Mouse (Mus musculus): ENCODE data around the gene Gabpb1.
A peak's percentile ranks its signal among the peaks of the same experiment; 100 is the strongest.
"Not testable (repeated sequence)": the region's sequence is repeated elsewhere in the genome, so short reads cannot be mapped to it uniquely, and the experiment has no call there.

Gabpb1 gene

DNA sequence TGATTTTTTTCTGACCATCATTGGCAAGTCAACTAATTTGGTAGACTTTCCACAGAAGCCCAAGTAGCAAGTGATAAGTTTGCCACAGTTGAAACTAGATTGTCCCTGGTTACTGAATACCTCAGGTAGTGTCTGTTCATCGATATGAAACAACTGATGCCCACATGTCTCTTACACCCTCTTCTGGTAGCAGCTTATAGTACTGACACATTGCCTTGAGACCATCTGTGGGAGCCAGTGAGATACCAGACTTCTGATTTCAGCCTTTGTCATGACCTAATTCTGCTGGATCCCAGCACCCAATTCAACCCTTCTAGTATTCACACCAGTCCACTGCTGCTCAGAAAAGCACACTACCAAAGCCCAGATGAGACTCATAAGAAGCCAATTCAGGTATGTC lies 31.4 kb downstream of the Gabpb1 start:
- DNase-seq (ENCODE audit: low read depth, low spot score) = no peak

DNA sequence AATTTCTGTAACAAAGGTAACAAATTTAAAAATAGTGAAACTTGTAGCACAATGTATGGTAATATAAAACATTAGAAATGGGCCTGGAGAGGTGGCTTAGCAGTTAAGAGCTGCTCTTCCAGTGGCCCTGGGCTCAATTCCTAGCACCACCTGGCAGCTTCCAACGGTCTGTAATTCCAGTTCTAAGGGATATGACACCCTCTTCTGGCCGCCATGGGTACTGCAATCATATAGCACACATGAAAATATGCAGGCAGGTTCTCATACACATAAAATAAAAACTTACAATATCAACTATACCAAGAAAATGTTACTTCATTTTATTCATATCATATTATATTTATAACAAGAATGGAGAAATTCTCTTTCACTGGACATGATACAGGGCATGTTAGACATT lies 35.8 kb downstream of the Gabpb1 start:
- DNase-seq (ENCODE audit: low read depth, low spot score) = peak; percentile 46

DNA sequence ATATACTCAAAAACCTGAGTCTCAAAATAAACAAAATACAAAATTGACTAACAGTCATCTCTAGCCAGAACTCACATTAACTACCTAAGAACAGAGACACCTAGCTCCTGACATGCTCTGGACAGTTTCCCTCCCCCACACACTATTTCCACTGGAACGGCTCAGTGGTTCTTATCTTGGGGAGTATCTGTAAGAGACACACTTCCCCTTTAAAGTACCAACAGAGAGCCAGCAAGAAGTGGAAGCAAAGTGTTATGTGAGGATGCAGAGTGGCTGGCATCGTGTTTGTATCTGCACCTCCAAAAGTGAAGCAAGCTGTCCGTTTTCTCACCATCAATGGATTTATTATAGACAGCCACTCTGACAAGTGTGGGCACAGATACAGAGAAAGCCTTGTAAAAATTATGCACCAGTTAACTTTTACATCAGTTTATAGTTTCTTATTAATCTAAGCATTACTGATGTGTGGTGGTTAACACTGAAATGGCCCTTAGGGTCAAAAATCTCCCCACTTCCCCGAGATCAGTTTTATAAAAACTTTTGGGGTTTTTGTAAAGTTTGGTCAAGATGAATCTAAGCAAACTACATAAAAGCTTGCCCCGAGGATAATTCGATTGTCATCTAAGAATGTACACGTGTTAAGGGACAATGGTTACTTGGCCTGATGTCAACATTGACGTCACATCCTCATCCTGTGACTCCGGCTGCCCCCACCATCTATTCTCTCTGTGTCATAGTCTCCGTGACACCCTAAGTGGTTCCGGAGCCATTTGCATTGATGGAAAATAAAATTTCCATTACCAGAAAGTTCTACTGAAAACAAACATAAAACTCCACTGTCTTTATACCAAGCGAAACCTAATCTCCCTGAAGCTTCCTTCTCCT lies 40.0 kb downstream of the Gabpb1 start:
- DNase-seq (ENCODE audit: low read depth, low spot score) = no peak

DNA sequence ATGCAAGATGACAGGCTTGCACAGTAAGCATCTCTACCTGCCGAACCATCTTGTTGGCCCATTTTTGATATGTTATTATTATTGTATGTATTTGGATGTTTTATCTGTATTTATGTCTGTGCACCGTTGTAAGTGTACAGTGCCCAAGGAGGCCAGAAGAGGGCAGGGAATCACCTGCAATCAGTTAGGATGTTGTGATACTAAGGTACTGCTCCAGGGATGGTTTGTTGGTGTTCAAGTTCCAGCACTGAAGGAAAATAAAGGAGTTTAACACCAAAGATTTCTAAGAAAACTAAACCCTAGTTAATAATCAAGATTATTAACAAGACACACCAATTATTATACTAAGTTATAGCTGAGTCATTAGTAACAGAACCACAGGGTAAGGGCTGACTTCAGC lies 43.0 kb downstream of the Gabpb1 start:
- DNase-seq (ENCODE audit: low read depth, low spot score) = no peak

DNA sequence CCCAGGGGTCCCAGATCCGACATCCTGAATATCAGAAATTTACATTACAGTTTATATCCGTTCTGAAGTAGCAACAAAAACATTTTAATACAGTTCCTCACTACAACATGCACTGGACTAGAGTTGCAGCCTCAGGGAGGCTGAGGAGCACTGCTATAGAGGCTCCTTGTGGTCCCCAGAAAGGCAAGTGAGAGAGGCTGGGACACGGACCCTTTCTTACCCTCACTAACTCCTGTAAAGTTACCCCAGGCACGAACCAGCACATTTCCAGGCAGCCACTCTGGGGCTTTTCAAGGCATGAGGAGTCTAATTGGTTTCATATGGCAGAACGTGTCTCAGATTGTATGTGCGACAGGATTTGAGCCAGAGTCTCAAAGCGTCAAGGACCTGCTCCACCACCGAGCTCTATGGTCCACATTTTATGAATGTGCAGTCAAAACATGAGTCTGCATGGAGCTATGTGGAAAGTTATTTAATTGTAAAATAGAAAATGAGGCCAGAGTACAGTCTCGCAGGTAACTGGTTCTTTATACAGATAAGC lies 47.6 kb downstream of the Gabpb1 start:
- no peak for DNase-seq (ENCODE audit: low read depth, low spot score)

DNA sequence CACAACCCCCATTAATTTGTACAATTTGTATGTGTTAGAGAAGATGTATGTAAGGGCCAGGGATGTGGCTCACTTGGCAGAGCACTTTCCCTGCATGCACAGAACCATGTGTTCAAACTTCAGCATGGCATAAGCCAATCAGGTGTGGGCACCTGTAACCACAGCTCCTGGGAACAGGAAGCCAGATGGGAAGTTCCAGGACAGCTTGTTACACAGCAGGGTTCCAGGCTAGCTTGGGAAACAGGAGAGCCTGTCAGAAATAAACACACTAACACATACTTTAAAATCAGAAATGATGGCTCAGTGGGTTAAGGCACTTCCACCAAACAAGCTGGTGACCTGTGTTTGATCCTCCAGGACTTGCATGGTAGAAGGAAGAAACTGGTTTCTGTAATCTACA lies 53.0 kb downstream of the Gabpb1 start:
- no peak for DNase-seq (ENCODE audit: low read depth, low spot score)

DNA sequence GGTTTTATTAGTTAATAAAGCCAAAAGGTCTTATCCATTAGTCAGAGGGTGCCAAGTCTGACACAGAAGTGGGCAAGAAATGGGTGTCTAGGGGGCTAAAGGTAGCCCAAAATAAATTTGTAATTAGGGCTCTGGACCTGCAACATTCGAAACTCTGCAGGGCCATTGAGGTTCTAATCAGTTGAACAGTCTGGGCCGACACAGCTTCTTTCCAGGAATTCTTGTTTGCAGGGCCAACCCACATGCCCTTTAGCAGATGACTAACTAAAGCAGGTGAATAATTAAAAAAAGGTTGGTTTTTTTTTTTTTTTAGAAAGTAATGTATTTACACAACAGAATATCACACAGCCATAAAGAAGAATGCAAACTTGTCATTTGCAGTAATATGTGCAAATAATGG lies 53.7 kb downstream of the Gabpb1 start:
- no peak for DNase-seq (ENCODE audit: low read depth, low spot score)

DNA sequence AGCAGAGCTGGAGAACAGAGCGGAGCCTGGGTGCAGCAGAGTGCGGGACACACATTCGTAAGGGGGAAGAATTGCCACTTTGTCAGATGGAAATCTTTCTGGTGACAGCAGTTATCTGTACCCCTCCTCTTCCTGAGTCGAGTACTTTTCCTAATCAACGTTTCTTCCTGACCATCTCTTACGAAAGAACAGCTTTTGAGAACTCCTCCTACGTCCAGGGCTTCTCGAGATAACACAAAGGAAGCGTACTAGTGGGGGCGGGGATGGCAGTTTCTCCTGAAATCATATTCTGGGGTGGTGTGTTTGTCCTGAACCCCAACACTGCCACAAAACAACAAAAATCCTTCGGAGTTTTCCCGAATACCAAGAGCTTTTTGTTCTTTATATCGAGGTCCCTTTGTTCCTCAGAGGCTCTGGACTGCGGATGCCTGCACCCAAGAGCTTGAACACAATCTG lies 56.9 kb downstream of the Gabpb1 start, which contains the start of gene Hdc:
Gene Hdc (minus strand): TSS at position 51 of the 456 bp plus-strand sequence.
- DNase-seq (ENCODE audit: low read depth, low spot score) = no peak

DNA sequence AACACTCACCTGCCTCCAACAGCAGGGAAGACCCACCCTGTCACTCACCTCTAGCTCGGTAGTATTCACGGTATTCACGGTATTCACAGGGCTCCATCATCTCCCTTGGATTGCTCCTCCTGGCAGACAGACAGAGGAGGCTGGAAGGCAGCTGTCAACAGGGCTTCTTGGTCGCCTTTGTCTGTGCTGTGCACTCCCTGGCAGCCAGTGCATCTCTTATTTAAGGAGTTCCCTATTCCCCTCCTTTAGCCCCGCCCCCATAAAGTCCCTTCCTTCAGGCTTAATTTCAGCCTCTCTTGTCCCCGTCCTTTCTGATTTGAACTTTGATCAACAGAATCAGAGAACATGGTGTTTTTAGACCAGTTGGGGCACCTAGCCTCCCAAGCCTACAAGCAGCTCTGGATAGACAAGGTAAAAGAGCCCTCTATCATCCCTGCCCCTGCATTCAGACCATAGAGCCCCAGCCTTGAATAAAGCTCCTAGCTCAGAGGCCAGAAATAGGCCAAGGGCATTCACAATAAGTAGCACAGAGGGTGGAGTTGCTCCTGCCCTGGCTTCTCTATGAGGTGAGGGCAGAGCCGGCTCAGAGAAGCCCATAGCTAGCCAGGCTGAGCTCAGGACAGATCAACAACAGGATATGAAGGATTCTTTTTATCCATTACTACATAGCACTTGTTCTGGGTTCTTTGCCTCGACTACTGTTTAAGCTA lies 57.5 kb downstream of the Gabpb1 start:
- DNase-seq (ENCODE audit: low read depth, low spot score) = no peak

DNA sequence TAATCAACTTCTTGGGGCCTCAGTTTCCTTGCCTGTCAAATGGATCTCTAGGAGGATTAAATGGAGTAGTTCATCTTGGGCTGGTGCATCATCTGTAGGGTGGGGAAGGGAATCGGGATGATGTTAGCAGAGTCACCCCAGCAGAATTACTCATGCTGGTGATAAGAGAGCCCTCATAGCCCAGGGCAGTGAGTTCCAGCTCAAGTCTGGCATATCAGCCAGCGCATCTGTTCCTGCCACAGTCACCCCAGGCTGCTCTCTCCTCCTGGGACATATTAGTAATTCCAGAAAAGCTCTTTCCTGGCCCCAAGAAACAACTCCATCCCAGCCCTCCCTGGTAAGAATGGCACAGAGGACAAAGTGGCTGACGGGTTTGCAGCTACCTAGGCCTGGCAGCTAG lies 60.8 kb downstream of the Gabpb1 start:
- no peak for DNase-seq (ENCODE audit: low read depth, low spot score)

DNA sequence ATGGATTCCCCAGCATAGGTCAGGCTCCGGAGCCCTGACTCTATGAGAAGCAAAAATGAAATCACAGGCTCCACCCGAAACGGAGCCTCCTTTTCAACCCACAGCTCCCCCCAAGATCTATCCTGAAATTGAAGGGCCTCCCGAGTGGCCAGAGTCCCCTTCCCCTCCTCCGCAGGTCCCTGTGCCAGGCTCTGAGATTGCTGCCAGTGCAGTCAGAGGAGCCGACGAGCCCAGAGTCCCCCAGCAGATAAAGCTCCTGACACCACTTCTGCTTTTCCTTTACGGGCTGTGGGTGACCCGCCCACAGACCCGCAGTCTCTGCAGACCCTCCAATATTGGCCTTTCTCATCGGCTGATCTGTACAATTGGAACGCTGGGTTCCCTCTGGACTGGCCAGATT lies 66.5 kb downstream of the Gabpb1 start:
- not testable (repeated sequence) for DNase-seq (ENCODE audit: low read depth, low spot score)

DNA sequence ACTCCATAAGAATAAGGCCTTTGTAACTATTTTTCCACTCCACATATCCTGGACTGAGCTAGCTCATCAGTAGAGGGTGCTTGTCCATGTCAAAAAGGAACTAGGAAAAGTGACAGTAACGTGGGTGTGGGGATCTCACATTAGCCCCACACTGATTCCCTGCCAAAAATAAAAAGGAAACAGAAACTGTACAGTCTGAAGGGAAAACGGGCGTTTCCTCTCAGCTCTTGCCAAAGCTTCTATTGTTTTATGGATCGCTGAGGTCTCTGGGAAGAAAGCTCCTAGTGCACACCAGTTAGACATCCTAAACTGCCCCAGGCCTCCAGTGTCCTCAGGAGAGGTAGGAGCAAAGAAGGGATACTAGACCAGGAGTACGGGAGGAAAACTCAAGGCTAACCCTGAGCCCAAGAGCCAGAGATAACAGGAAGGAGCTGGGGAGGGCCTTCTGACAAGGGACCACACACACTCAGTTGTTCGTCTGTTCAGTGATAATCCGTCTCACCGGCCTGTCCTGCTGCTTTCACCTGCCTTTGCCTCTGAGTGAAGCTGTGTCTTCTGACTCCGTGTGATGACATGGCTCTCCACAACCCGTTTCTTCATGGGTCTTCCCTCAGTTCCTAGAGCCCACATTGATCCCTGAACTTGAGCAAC lies 68.5 kb downstream of the Gabpb1 start:
- no peak for DNase-seq (ENCODE audit: low read depth, low spot score)

DNA sequence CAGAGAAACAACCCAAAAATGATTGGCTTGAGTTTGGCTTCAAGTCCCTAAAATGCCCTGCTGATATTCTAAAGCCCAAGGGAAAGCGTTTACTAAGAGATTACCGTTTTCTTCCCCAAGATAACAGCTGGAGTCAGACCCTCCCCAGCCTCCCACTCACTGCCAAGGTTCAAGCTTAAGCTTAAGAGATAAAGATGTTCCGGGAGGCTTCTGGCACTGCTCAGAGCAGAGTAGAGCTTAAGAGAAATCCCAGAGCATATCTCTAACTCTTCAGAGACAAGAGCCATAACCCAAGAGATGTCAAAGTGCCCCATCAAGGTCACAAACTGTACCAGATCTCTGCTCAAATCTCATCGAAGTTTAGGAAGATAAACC lies 69.5 kb downstream of the Gabpb1 start:
- DNase-seq (ENCODE audit: low read depth, low spot score) = no peak

DNA sequence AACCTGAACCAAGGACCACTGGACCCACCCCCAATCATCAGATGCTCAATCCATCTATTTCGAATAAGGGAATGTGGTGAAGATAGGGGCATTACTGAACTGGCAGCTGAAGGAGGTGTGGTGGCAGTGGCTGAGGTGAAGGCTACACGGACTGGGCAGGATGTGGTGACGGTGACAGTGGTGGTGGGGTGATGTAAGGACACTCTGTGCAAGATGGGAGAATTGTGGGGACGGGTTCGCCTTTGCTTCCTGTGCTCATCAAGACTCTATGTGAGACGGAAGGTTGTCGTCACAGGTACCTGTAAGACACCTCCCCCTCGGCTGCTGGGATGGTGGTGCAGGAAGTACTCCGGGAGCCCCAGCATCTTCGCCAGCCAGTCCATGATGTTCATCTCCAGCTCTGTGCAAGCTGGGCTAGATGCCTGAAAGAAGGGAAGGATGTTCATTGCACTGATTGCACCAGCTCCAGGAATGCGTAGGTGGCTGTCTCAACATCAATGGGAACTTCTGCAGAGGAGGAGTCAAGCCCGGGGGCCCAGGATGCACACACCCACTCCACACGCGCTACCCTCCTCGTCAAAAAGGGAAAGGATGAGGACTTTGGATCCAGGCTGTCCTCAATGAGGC lies 70.0 kb downstream of the Gabpb1 start:
- DNase-seq (ENCODE audit: low read depth, low spot score) = no peak

DNA sequence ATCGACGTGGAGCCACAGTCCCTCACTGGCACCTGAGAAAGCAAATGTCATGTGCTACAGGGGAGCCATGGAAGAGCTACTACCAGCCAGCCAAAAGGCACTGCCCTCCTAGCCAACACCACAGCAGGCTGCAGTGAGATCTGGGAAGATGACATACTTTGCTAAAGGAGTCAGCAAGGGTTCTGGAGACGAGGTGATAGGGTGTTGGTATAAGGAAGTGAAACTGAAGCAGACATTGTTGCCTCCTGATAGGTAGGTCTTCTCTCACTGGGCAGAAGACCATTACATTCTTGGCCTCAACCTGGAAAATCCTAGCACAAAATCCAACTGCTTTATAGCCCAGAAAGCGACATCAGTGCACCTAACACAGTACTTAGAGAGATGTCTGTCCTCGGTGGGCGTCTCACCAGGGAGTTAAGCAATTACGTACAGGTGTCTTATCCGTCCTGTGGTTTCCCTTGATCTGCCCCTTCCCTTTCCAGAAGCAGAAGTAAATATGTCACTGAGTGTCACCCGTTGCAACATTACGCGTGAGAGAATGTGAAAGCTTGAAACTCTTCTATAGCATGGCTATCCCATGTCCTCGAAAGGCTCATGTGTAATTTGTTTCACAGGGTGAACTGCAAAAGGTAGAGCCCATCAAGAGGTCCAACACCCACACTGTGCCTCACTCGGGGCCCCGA lies 74.1 kb downstream of the Gabpb1 start:
- no peak for DNase-seq (ENCODE audit: low read depth, low spot score)

DNA sequence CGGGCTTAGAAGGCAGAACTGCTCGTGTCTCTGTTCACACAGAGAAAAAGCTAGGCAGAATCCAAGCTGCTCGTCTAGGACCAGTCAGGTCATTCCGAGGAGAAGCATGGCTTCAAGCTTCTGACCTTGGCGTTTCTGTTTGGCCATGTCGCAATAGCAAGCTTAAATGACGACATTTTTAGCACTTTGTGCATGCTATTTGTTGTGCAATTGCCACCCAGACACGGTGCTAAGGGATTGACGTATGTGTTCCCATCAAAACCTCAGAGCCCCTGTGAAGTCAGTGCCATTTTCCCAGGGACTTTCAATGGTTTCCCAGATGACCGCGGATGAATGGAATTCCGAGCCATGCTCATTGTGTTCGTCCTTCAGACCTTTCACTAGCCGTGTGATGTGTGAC lies 75.6 kb downstream of the Gabpb1 start:
- no peak for DNase-seq (ENCODE audit: low read depth, low spot score)

DNA sequence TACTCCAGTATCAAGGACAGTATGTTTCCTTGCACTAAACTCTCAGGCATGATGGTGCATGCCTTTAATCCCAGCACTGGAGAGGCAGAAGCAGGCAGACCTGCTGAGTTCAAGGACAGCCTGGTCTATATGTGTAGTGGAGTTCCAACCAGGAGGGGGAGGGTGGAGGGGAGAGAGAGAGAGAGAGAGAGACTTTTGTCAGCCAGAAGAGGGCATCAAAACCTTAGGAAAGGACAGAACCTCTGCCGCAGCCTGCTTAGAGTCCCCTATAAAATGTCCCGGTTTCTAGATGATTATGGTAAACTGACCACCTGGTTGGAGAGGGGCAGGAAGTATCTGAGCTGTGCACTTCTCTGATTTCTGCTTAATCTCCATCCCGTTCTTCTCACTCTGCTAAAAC lies 77.1 kb downstream of the Gabpb1 start:
- no peak for DNase-seq (ENCODE audit: low read depth, low spot score)

DNA sequence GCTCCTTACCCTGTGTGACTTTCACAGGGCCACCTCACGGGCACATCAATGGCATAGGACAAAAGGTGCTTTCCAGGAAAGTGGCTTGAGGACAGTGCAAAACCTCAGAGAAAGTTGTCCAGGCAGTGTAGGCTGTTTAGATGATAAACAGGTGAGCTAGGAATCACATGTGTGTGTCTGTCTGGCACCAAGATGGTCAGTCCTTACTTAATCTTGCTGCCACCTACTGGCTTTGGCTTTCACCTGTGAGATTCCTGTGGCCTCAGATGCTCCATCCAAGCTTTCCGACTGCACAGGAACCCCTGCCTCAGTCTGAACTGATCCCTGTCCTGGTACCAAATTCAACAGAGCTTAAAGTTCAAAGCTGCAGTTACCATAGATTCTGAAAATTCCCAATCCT lies 77.8 kb downstream of the Gabpb1 start:
- DNase-seq (ENCODE audit: low read depth, low spot score) = no peak

DNA sequence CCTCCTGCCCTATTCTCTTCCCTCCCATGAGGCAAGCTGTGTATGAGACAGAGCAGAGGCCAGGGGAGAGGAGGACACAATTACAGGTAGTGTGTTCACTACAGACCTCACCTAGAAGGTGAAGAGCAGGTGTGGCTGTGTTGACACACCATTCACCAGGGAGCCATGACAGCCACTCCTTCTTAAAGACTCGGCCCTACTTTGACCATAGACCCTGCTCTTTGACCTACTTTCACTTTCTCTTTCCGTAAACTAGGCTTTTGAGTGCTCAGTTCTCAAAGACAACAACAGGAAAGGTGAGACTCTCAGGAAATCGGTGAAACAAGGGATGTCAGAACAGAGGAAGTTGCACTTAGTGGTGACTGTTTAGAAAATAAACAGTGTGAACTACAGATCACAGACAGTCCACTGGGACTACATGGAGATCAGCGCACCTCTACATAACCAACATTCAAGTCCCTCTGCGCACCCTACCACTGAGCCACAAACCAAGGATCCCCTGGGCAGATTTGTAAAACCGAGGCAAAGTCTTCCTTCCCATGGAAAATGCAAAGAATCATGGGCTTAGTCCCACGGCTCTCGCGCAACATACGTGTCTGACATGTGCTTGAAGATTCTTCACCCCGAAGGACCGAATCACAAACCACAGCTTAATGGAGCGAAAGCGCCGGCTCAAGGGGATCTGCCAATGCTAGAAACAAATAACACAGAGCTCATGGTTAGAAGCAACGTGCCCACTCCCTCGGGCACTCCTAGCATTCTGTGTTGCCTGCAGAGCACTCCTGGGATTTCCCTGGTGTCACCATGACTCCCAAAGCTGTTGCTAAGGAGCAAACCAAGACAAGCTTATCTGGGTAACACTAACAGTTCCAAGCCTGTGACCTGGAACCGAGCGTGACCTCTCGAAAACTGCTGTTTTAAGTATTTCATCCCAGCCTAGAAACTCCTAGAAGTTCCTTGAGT lies 78.6 kb downstream of the Gabpb1 start:
- peak; percentile 69 for DNase-seq (ENCODE audit: low read depth, low spot score)
